Mouse (Mus musculus): ENCODE measurements around the gene Mrpl51. TPM values are rescaled to one million over a fixed set of nuclear protein-coding genes. Genes with fewer than 3 reads are reported as not detected.

Mrpl51 gene
- polyA plus RNA-seq, 1 experiment from 2014 or later, result 151 TPM

DNA sequence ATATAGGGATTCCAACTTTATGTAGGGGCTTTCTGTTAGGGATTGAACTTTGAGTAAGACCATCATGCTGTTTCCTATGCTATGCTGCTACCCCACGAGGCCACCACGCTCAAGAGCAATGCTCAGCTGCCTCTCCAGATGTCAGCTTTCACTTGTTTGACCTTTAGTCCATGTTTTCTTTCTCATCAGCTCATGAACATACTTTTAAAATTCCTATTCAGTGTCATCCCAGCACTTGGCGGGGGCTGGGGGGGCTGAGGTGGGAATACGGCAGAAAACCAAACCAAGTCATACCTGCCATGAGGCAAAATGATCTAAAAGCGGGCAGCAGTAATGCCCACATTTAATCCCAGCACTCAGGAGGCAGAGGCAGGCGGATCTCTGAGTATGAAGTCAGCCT is 21.5 kb downstream of the Mrpl51 start:
- no peaks in the 10 kb centered on the region for H3K4me1 ChIP-seq (ENCODE audit: insufficient read depth, low read depth, low read length)
- no peaks in the 10 kb centered on the region for H3K9me3 ChIP-seq (ENCODE audit: low read length)
- ATAC-seq, result no peak
- H3K27me3 ChIP-seq (replicated peaks; ENCODE audit: insufficient read depth, low read length), result no peaks in the 10 kb centered on the region
- no peak for TF ChIP-seq EP300 (IDR thresholded peaks at IDR 0.05)
- TF ChIP-seq CTCF (IDR thresholded peaks at IDR 0.05), result no peak
- no peak overlapping the region for H3K9ac ChIP-seq (replicated peaks; ENCODE audit: low read depth)
- H3K27ac ChIP-seq (ENCODE audit: low read length), result no peak overlapping the region
- H3K4me3 ChIP-seq (ENCODE audit: low read depth, low read length), result no peak overlapping the region
- DNase-seq (ENCODE audit: low spot score), result no peak
- no peaks in the 10 kb centered on the region for H3K36me3 ChIP-seq (ENCODE audit: insufficient read depth, low read length)
- 64% methylated on average over 6 of the region's 6 CpGs for WGBS
- H3K4me2 ChIP-seq (replicated peaks; ENCODE audit: low read depth, low read length), result no peak overlapping the region

DNA sequence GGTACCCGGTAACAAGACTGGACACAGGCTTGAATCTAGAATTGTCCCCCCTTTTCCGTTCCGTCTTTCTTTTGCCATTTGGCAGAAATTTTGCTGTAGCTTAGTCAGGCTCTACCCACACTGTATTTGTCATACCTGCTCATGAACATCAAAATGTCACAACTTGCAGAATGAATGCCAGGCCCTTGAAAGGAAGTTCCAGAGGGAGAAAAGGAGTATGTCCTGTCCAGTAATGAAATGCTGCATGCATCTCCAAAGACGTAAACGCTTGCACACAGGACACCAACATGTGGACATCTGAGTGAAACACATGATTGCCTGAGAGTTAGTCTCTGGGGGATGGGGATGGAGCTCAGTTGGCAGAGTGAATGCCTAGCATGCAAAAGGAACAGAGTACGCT is 22.1 kb downstream of the Mrpl51 start:
- Histone ChIP-seq H3K4me3 (ENCODE audit: low read depth, low read length) (no peak overlapping the region), H3K9ac (replicated peaks; ENCODE audit: low read depth) (no peak overlapping the region), H3K4me1 (ENCODE audit: insufficient read depth, low read depth, low read length) (no peaks in the 10 kb centered on the region), H3K27ac (ENCODE audit: low read length) (no peak overlapping the region), H3K27me3 (replicated peaks; ENCODE audit: insufficient read depth, low read length) (no peaks in the 10 kb centered on the region), H3K36me3 (ENCODE audit: insufficient read depth, low read length) (no peaks in the 10 kb centered on the region), H3K9me3 (ENCODE audit: low read length) (no peaks in the 10 kb centered on the region), H3K4me2 (replicated peaks; ENCODE audit: low read depth, low read length) (no peak overlapping the region)
- TF ChIP-seq EP300 (IDR thresholded peaks at IDR 0.05), result no peak
- no peak for TF ChIP-seq CTCF (IDR thresholded peaks at IDR 0.05)
- 72% methylated on average over 6 of the region's 6 CpGs for WGBS
- ATAC-seq, result no peak
- DNase-seq (ENCODE audit: low spot score), result no peak

GRCm38 (mm10) chr6:125215148-125215954 is 23.8 kb downstream of the Mrpl51 start, which contains the start of gene Vamp1:
Vamp1 (plus strand) TSS chr6:125215551.
- under 1% methylated on average over 48 of the region's 48 CpGs for WGBS

GRCm38 (mm10) chr6:125216898-125217297 is 25.3 kb downstream of the Mrpl51 start:
- no peak overlapping the region for H3K9ac ChIP-seq (replicated peaks; ENCODE audit: low read depth)
- H3K4me1 ChIP-seq (ENCODE audit: insufficient read depth, low read depth, low read length), result no peaks in the 10 kb centered on the region
- no peak overlapping the region for H3K27ac ChIP-seq (ENCODE audit: low read length)
- H3K4me2 ChIP-seq (replicated peaks; ENCODE audit: low read depth, low read length), result no peak overlapping the region
- no peak for TF ChIP-seq CTCF (IDR thresholded peaks at IDR 0.05)
- TF ChIP-seq EP300 (IDR thresholded peaks at IDR 0.05), result no peak
- DNase-seq (ENCODE audit: low spot score) (no peak), ATAC-seq (no peak)
- no peak overlapping the region for H3K4me3 ChIP-seq (ENCODE audit: low read depth, low read length)
- H3K9me3 ChIP-seq (ENCODE audit: low read length), result no peaks in the 10 kb centered on the region
- no peaks in the 10 kb centered on the region for H3K36me3 ChIP-seq (ENCODE audit: insufficient read depth, low read length)
- WGBS, result 77% methylated on average over 2 of the region's 2 CpGs
- no peaks in the 10 kb centered on the region for H3K27me3 ChIP-seq (replicated peaks; ENCODE audit: insufficient read depth, low read length)

More at GRCm38 (mm10) chr6:125215148-125215954, 23.8 kb downstream of the Mrpl51 start, which contains the start of gene Vamp1:
- Histone ChIP-seq H3K9ac (replicated peaks; ENCODE audit: low read depth) (peak within 1 kb of the TSS; percentile 58), H3K9me3 (ENCODE audit: low read length) (no peaks in the 10 kb centered on the region), H3K4me1 (ENCODE audit: insufficient read depth, low read depth, low read length) (no peaks in the 10 kb centered on the region), H3K4me2 (replicated peaks; ENCODE audit: low read depth, low read length) (peak within 1 kb of the TSS; percentile 99), H3K27me3 (replicated peaks; ENCODE audit: insufficient read depth, low read length) (no peaks in the 10 kb centered on the region), H3K27ac (ENCODE audit: low read length) (peak within 1 kb of the TSS; percentile 83), H3K36me3 (ENCODE audit: insufficient read depth, low read length) (no peaks in the 10 kb centered on the region), H3K4me3 (ENCODE audit: low read depth, low read length) (peak within 1 kb of the TSS; percentile 68)
- ATAC-seq (peak; percentile 98), DNase-seq (ENCODE audit: low spot score) (peak; percentile 99)
- no peak for TF ChIP-seq EP300 (IDR thresholded peaks at IDR 0.05)
- TF ChIP-seq CTCF (IDR thresholded peaks at IDR 0.05), result peak; percentile 9; the same call in 1 of the 2 replicates

DNA sequence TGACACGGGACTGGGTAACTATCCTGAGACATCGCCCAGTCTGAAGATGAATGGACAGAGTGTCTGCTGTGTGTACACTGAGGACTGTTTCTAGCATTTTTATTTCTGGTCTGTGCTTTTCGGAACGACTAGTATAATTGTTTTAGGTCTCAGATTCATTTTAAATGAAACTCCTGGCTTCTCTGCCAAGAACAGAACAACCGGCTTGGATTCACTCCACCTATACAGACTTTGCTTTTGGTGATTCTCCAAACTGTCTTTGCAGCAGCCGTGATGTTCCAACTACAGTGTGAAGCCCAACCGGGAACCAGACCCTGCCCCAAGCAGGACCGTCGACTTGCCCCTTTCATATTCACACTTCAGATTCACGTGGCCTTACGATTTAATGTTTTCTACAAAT is 26.3 kb downstream of the Mrpl51 start:
- Histone ChIP-seq H3K4me3 (ENCODE audit: low read depth, low read length) (no peak overlapping the region), H3K4me1 (ENCODE audit: insufficient read depth, low read depth, low read length) (no peaks in the 10 kb centered on the region), H3K9me3 (ENCODE audit: low read length) (no peaks in the 10 kb centered on the region), H3K4me2 (replicated peaks; ENCODE audit: low read depth, low read length) (no peak overlapping the region), H3K36me3 (ENCODE audit: insufficient read depth, low read length) (no peaks in the 10 kb centered on the region), H3K27ac (ENCODE audit: low read length) (no peak overlapping the region), H3K27me3 (replicated peaks; ENCODE audit: insufficient read depth, low read length) (no peaks in the 10 kb centered on the region), H3K9ac (replicated peaks; ENCODE audit: low read depth) (no peak overlapping the region)
- ATAC-seq, result no peak
- WGBS, result 78% methylated on average over 11 of the region's 11 CpGs
- no peak for DNase-seq (ENCODE audit: low spot score)
- no peak for TF ChIP-seq CTCF (IDR thresholded peaks at IDR 0.05)
- no peak for TF ChIP-seq EP300 (IDR thresholded peaks at IDR 0.05)

DNA sequence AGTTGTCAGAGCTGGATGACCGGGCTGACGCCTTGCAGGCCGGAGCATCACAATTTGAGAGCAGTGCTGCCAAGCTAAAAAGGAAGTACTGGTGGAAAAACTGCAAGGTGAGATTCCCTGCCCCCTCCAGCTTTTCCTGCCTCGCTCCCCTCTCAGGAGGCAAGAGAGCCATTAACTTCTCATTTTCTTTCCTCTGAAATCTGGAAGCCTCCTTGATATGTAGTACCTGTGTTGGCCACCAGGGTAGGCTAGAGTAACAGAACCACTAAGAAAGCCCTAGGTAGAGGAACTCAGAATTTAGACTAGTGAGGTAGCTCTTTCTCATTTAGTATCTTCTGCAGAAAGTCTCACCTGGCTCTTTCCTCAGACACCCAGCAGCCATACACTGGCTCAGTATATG is 27.4 kb downstream of the Mrpl51 start:
- ATAC-seq, result no peak
- TF ChIP-seq EP300 (IDR thresholded peaks at IDR 0.05) (no peak), CTCF (IDR thresholded peaks at IDR 0.05) (peak; percentile 92)
- no peak overlapping the region for H3K27ac ChIP-seq (ENCODE audit: low read length)
- H3K4me2 ChIP-seq (replicated peaks; ENCODE audit: low read depth, low read length), result no peak overlapping the region
- no peak overlapping the region for H3K4me3 ChIP-seq (ENCODE audit: low read depth, low read length)
- peak; percentile 77 for DNase-seq (ENCODE audit: low spot score)
- 66% methylated on average over 4 of the region's 4 CpGs for WGBS
- H3K9ac ChIP-seq (replicated peaks; ENCODE audit: low read depth), result no peak overlapping the region
- no peaks in the 10 kb centered on the region for H3K27me3 ChIP-seq (replicated peaks; ENCODE audit: insufficient read depth, low read length)
- no peaks in the 10 kb centered on the region for H3K36me3 ChIP-seq (ENCODE audit: insufficient read depth, low read length)
- H3K4me1 ChIP-seq (ENCODE audit: insufficient read depth, low read depth, low read length), result no peaks in the 10 kb centered on the region
- no peaks in the 10 kb centered on the region for H3K9me3 ChIP-seq (ENCODE audit: low read length)
